Comparison of ENCODE assay signal across 8 mouse cellular contexts in the genomic region with DNA sequence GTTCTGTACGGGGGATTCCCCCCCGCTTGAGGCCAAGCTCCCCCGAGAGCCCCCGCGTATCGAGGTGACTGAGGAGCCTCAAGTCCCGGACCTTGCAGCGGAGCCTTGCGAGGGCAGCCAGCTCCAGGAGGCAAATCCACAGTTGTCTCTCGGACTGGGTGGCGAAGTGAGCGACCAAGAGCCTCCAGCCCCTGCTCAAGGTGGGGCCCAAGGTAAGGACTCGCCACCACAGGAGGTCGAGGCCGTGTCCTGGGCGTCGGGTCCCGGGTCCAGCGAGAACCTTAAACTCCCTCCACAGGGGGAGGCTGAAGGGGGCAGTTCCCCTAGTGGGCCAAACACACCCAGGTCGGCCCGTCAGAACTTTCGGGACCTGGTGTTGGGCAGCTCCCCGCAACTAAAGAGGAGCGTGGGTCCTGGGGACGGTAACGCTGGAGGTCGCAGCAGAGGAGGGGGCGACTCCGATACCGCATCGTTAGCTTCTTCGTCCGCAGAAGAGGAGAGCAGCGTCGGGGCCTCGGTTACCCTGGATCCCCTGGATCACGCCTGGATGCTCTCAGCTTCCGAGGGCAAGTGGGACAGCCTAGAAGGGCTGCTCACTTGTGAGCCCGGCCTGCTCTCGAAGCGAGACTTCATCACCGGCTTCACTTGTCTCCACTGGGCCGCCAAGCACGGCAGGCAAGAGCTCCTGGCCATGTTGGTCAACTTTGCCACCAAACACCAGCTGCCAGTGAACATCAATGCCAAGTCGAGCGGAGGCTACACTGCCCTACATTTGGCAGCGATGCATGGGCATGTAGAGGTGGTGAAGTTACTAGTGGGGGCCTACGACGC. TPM values are rescaled to one million over a fixed set of nuclear protein-coding genes. Genes with fewer than 3 reads are reported as not detected.
DNase-seq lines count a peak whose midpoint lies in the region; ATAC-seq and TF ChIP-seq lines count a peak whose summit lies in the region.

No protein-coding gene starts in this region.

- peaks cover 3% of the 10 kb centered on the region; the same call in 1 of the 2 replicates for H3K4me1 ChIP-seq in intestine, postnatal 0 days (replicated peaks; ENCODE audit: control insufficient read depth, insufficient read depth, low read length)
- H3K4me1 ChIP-seq in limb, embryonic 13.5 days, result peaks cover 19% of the 10 kb centered on the region
- peaks cover 37% of the 10 kb centered on the region for H3K4me1 ChIP-seq in midbrain, embryonic 13.5 days (replicated peaks)
- H3K4me1 ChIP-seq in stomach, embryonic 16.5 days (ENCODE audit: control insufficient read depth, insufficient read depth, low read length), result peaks cover 9% of the 10 kb centered on the region

- DNase-seq in urinary bladder, adult 2 months (ENCODE audit: low spot score), result peak; percentile 40
- DNase-seq in urinary bladder, postnatal 10 days (ENCODE audit: low spot score), result no peak
- DNase-seq in embryo, embryonic 11 days, result peak; percentile 48
- peak; percentile 19 to 48 for DNase-seq in heart, adult 18-20 months

- 3% methylated on average over 49 of the region's 49 CpGs for WGBS in intestine, postnatal 0 days
- WGBS in limb, embryonic 13.5 days, result 3% methylated on average over 49 of the region's 49 CpGs
- WGBS in midbrain, embryonic 13.5 days, result 3% methylated on average over 49 of the region's 49 CpGs
- WGBS in stomach, embryonic 16.5 days, result 3% methylated on average over 49 of the region's 49 CpGs

- no peaks in the 10 kb centered on the region for H3K27me3 ChIP-seq in intestine, postnatal 0 days (replicated peaks; ENCODE audit: control insufficient read depth, insufficient read depth, low read length)
- no peaks in the 10 kb centered on the region for H3K27me3 ChIP-seq in limb, embryonic 13.5 days
- H3K27me3 ChIP-seq in midbrain, embryonic 13.5 days, result no peaks in the 10 kb centered on the region
- no peaks in the 10 kb centered on the region for H3K27me3 ChIP-seq in stomach, embryonic 16.5 days (ENCODE audit: control insufficient read depth, insufficient read depth, low read length)

- H3K9me3 ChIP-seq in intestine, postnatal 0 days (ENCODE audit: control insufficient read depth), result no peaks in the 10 kb centered on the region
- H3K9me3 ChIP-seq in limb, embryonic 13.5 days, result no peaks in the 10 kb centered on the region
- no peaks in the 10 kb centered on the region for H3K9me3 ChIP-seq in midbrain, embryonic 13.5 days
- no peaks in the 10 kb centered on the region for H3K9me3 ChIP-seq in stomach, embryonic 16.5 days (replicated peaks; ENCODE audit: control insufficient read depth, low read length)

- H3K36me3 ChIP-seq in intestine, postnatal 0 days (ENCODE audit: control insufficient read depth, insufficient read depth), result no peaks in the 10 kb centered on the region
- no peaks in the 10 kb centered on the region for H3K36me3 ChIP-seq in limb, embryonic 13.5 days
- no peaks in the 10 kb centered on the region for H3K36me3 ChIP-seq in midbrain, embryonic 13.5 days
- no peaks in the 10 kb centered on the region for H3K36me3 ChIP-seq in stomach, embryonic 16.5 days (ENCODE audit: control insufficient read depth, insufficient read depth, low read length)

- ATAC-seq in intestine, postnatal 0 days, result peak; percentile 12; the same call in 1 of the 2 replicates
- no peak for ATAC-seq in limb, embryonic 13.5 days (ENCODE audit: low FRiP score, low read depth)
- peak; percentile 4 for ATAC-seq in midbrain, embryonic 13.5 days
- 0 out of 2 replicates have a peak, but pooled peaks have one; percentile 2 for ATAC-seq in stomach, embryonic 16.5 days (ENCODE audit: insufficient read depth, low FRiP score)

- peak overlapping the region; percentile 80 for H3K9ac ChIP-seq in intestine, postnatal 0 days (ENCODE audit: low read depth, low read length)
- peak overlapping the region; percentile 87 for H3K9ac ChIP-seq in limb, embryonic 13.5 days
- peak overlapping the region; percentile 87 for H3K9ac ChIP-seq in midbrain, embryonic 13.5 days (replicated peaks)
- peak overlapping the region; percentile 93 for H3K9ac ChIP-seq in stomach, embryonic 16.5 days (ENCODE audit: low read length)

- TF ChIP-seq CTCF in intestine, postnatal 0 days (IDR thresholded peaks at IDR 0.05; ENCODE audit: low read depth), result no peak

- peak overlapping the region; percentile 90 for H3K4me3 ChIP-seq in intestine, postnatal 0 days (ENCODE audit: low read depth, low read length)
- H3K4me3 ChIP-seq in limb, embryonic 13.5 days, result peak overlapping the region; percentile 82
- H3K4me3 ChIP-seq in midbrain, embryonic 13.5 days (replicated peaks), result peak overlapping the region; percentile 86
- H3K4me3 ChIP-seq in stomach, embryonic 16.5 days (replicated peaks; ENCODE audit: low read length), result peak overlapping the region; percentile 93

- peak overlapping the region; percentile 94 for H3K4me2 ChIP-seq in intestine, postnatal 0 days (replicated peaks; ENCODE audit: low read depth)
- peak overlapping the region; percentile 99 for H3K4me2 ChIP-seq in limb, embryonic 13.5 days (replicated peaks)
- H3K4me2 ChIP-seq in midbrain, embryonic 13.5 days (replicated peaks), result peak overlapping the region; percentile 99
- H3K4me2 ChIP-seq in stomach, embryonic 16.5 days (ENCODE audit: low read depth, low read length), result peak overlapping the region; percentile 91

- peak overlapping the region; percentile 78 for H3K27ac ChIP-seq in intestine, postnatal 0 days (ENCODE audit: low read depth, low read length)
- H3K27ac ChIP-seq in limb, embryonic 13.5 days, result peak overlapping the region; percentile 89
- H3K27ac ChIP-seq in midbrain, embryonic 13.5 days, result peak overlapping the region; percentile 94
- peak overlapping the region; percentile 95 for H3K27ac ChIP-seq in stomach, embryonic 16.5 days (ENCODE audit: low read length)

RNA-seq across cellular contexts. Expression of gene Sowahc, which starts 0.7 kb away (rescaled TPM):
- 31.7 and 34.0 TPM in 2 replicates for polyA plus RNA-seq in urinary bladder, adult 2 months (2012; rRNA removed)
- total RNA-seq in heart, adult 18-20 months (2021), result 1 to 10 TPM; 1.3 to 2.7 TPM
- polyA plus RNA-seq in intestine, postnatal 0 days (2015; fragmentation: Nextera tagmentation; extraction: Ambion mirVana), result 3.7 and 4.2 TPM in 2 replicates
- 14.1 and 15.6 TPM in 2 replicates for polyA plus RNA-seq in limb, embryonic 13.5 days (2015; fragmentation: Nextera tagmentation; extraction: Ambion mirVana)
- polyA plus RNA-seq in midbrain, embryonic 13.5 days (2015; fragmentation: Nextera tagmentation; extraction: Ambion mirVana), result 14.7 and 16.1 TPM in 2 replicates
- 20.6 and 21.3 TPM in 2 replicates for polyA plus RNA-seq in stomach, embryonic 16.5 days (2015; fragmentation: Nextera tagmentation; extraction: Ambion mirVana)

RNA-seq across cellular contexts. Expression of gene Sept10, which starts 0.8 kb away (rescaled TPM):
- polyA plus RNA-seq in urinary bladder, adult 2 months (2012; rRNA removed), result 28.0 and 31.4 TPM in 2 replicates
- total RNA-seq in heart, adult 18-20 months (2021), result 10 to 100 TPM; 15.0 to 16.6 TPM
- 18.8 and 21.5 TPM in 2 replicates for polyA plus RNA-seq in intestine, postnatal 0 days (2015; fragmentation: Nextera tagmentation; extraction: Ambion mirVana)
- polyA plus RNA-seq in limb, embryonic 13.5 days (2015; fragmentation: Nextera tagmentation; extraction: Ambion mirVana), result 46.4 and 49.6 TPM in 2 replicates
- 17.5 and 18.1 TPM in 2 replicates for polyA plus RNA-seq in midbrain, embryonic 13.5 days (2015; fragmentation: Nextera tagmentation; extraction: Ambion mirVana)
- polyA plus RNA-seq in stomach, embryonic 16.5 days (2015; fragmentation: Nextera tagmentation; extraction: Ambion mirVana), result 37.9 and 41.7 TPM in 2 replicates
